Mouse (Mus musculus) heart, adult 2 months (tissue): Measurements from ENCODE around the gene Gm10277. TPM values are rescaled to one million over a fixed set of nuclear protein-coding genes. Genes with fewer than 3 reads are reported as not detected.

ENCODE experiments used
- DNase-seq, 2 experiments: peaks; one replicate each; pipeline ENCODE4 v3.0.0; 2021
- H3K27ac ChIP-seq: fragments of 200-600 bp; 2 replicates; pipeline ENCODE4 v1.8.1; 2022
- H3K27me3 ChIP-seq: fragments of 200-500 bp; 2 replicates; pipeline ENCODE4 v1.6.1; 2012; ENCODE audit warnings: mild to moderate bottlenecking, low read length, inconsistent platforms, mixed read lengths; ENCODE audit not compliant: control insufficient read depth, insufficient read depth
- H3K36me3 ChIP-seq: fragments of 200-500 bp; 2 replicates; pipeline ENCODE4 v1.6.1; 2012; ENCODE audit warnings: low read length, inconsistent platforms; ENCODE audit not compliant: control insufficient read depth, insufficient read depth
- H3K4me1 ChIP-seq: fragments of 200-500 bp; 2 replicates; pipeline ENCODE4 v1.6.1; 2011; ENCODE audit warnings: low read length; ENCODE audit not compliant: control insufficient read depth, insufficient read depth
- H3K4me3 ChIP-seq: fragments of 200-600 bp; 2 replicates; pipeline ENCODE4 v1.8.1; 2022
- H3K79me2 ChIP-seq: fragments of 200-500 bp; replicated peaks from 2 replicates; pipeline ENCODE4 v1.6.1; 2012; ENCODE audit warnings: mild to moderate bottlenecking, inconsistent platforms, low read length, moderate library complexity, mixed read lengths; ENCODE audit not compliant: control insufficient read depth, insufficient read depth
- H3K9ac ChIP-seq: fragments of 200-500 bp; 2 replicates; pipeline ENCODE4 v1.6.1; 2012; ENCODE audit warnings: low read depth, mild to moderate bottlenecking, control low read depth, inconsistent platforms, low read length, mixed read lengths
- CTCF ChIP-seq: fragments of 200-600 bp; IDR thresholded peaks from 2 replicates; pipeline ENCODE4 v1.8.1; 2022; ENCODE audit warnings: antibody characterized with exemption, mild to moderate bottlenecking, moderate library complexity
- EP300 ChIP-seq: fragments of 200-500 bp; IDR thresholded peaks from 2 replicates; pipeline ENCODE4 v1.6.1; 2011; ENCODE audit warnings: low read depth, low read length, control low read depth; ENCODE audit not compliant: insufficient read depth
- POLR2A ChIP-seq: fragments of 200-500 bp; IDR thresholded peaks from 2 replicates; pipeline ENCODE4 v1.6.1; 2011; ENCODE audit warnings: mild to moderate bottlenecking, low read depth, low read length, control low read depth; ENCODE audit not compliant: insufficient read depth
- WGBS: fragments of 180-500 bp; shearing (Covaris S2); methylation state at CpG from one replicate; pipeline ENCODE4 v1.1.7; 2018; 5-methylcytosine and 5-hydroxymethylcytosine counted together
- intact Hi-C: fragments of 180-260 bp; cut with DNase I; formaldehyde crosslinking; loops from one replicate; pipeline ENCODE4 v1.15.1; 2025
- long read RNA-seq: library from polyadenylated mRNA; stranded (forward); transcript quantifications from one replicate; pipeline ENCODE4 v2.0.0, GENCODE M21; 2021
- polyA plus RNA-seq: library from polyadenylated mRNA; depleted of rRNA; stranded (reverse); fragments of >200 nt; gene quantifications from 2 replicates; pipeline ENCODE4 v1.2.3, GENCODE M21; 2012; rRNA removed
- total RNA-seq, 2 experiments: library from RNA; stranded (reverse); gene quantifications; 2 replicates each; pipeline ENCODE4 v1.2.3; 2021

Gm10277 gene
- total RNA-seq (not detected), polyA plus RNA-seq (not detected in 2 replicates)
- long read RNA-seq, result 0 reads

DNA sequence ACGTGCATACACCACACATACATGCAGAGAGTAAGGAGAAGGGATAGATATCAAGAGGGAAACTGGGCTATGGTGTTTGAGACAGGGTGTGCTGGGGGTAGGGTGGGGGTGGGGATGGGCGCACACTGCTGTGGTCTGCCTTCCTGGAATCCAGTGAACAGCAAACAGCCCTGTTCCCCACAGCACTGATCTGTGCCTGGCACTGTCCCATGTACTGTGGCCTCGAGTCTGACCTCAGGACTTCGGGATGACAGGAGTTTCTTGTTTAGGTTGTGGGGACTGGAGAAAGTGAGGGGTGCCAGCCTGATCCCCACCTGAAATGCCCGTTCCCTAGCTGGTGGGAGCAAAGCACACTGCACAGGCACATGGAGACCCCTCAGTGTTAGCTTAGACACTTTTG, at the start of gene Gm10277:
Gene Gm10277 (minus strand): TSS at position 41 of the 400 bp plus-strand sequence.
- no peak within 1 kb of the TSS for H3K9ac ChIP-seq
- H3K4me3 ChIP-seq, result no peak within 1 kb of the TSS
- intact Hi-C loops, result no loop called here
- H3K27me3 ChIP-seq, result no peaks in the 10 kb centered on the region
- peaks cover 42% of the 10 kb centered on the region for H3K4me1 ChIP-seq
- H3K36me3 ChIP-seq, result peaks cover 6% of the 10 kb centered on the region
- DNase-seq, result no peak
- H3K27ac ChIP-seq, result peak within 1 kb of the TSS; percentile 81
- 79% methylated on average over 5 of the region's 5 CpGs for WGBS
- H3K79me2 ChIP-seq, result no peaks in the 10 kb centered on the region
- TF ChIP-seq CTCF, result no peak
- TF ChIP-seq POLR2A, result no peak
- TF ChIP-seq EP300, result no peak

DNA sequence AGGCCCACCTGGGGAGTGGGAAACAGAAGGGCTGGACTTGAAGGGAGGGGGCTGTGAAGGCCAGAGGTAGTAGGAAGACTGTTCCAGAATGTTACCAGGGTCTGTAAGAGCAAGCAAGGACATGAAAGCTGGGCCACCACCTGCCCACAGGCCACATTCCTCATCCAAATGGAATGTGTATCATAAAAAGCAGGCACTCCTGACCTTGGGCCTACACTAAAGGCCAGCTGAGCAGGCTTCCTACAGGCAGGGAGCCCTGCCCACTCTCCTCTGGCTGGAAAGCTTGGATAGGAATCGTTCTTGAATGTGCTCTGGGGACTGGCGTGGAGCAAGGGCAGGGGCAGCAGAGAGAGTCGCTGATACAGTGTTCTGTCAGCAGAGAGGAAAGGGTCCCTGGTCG, 49.2 kb upstream of the Gm10277 start:
- peak in 1 of 2 experiments; percentile 24 for DNase-seq
- Histone ChIP-seq H3K4me3 (no peak overlapping the region), H3K27me3 (no peaks in the 10 kb centered on the region), H3K4me1 (no peaks in the 10 kb centered on the region), H3K27ac (no peak overlapping the region), H3K79me2 (no peaks in the 10 kb centered on the region), H3K9ac (no peak overlapping the region), H3K36me3 (no peaks in the 10 kb centered on the region)
- intact Hi-C loops, result no loop called here
- TF ChIP-seq EP300 (no peak), POLR2A (no peak), CTCF (no peak)
- WGBS, result 38% methylated on average over 4 of the region's 4 CpGs

DNA sequence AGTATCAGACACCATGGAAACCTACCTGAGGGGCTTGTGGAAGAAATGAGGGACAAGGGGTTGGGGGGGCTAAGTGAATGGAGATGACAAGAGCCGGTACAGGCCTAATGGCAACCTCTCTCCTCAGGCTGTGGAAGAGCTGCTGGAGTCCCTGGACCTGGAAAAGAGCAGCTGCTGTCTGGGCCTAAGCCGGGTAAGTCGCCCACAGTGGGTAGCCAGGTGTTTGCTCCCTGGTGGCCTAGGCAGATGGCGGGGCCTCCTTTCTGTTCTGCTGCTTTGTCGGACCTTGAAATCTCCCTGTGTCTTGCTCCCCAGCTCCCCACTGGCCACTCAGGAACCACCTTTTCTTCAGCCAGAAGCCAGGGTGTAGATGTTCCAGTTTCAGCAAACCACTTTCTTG, 48.7 kb upstream of the Gm10277 start:
- 74% methylated on average over 5 of the region's 5 CpGs for WGBS
- Histone ChIP-seq H3K79me2 (no peaks in the 10 kb centered on the region), H3K9ac (no peak overlapping the region), H3K4me3 (no peak overlapping the region), H3K27me3 (no peaks in the 10 kb centered on the region), H3K36me3 (no peaks in the 10 kb centered on the region), H3K4me1 (no peaks in the 10 kb centered on the region), H3K27ac (no peak overlapping the region)
- no peak for DNase-seq
- TF ChIP-seq CTCF (no peak), EP300 (no peak), POLR2A (no peak)
- intact Hi-C loops, result no loop called here

GRCm38 (mm10) chr11:77835109-77835508, 47.6 kb upstream of the Gm10277 start:
- Histone ChIP-seq H3K36me3 (no peaks in the 10 kb centered on the region), H3K9ac (no peak overlapping the region), H3K27ac (no peak overlapping the region), H3K27me3 (no peaks in the 10 kb centered on the region), H3K4me3 (no peak overlapping the region), H3K79me2 (no peaks in the 10 kb centered on the region), H3K4me1 (no peaks in the 10 kb centered on the region)
- intact Hi-C loops, result no loop called here
- WGBS, result 87% methylated on average over 3 of the region's 3 CpGs
- TF ChIP-seq POLR2A, result no peak
- no peak for TF ChIP-seq EP300
- peak; percentile 53 for TF ChIP-seq CTCF
- DNase-seq, result no peak

- 52% methylated on average over 4 of the region's 4 CpGs for WGBS
- Histone ChIP-seq H3K27ac (no peak overlapping the region), H3K79me2 (no peaks in the 10 kb centered on the region), H3K4me3 (no peak overlapping the region), H3K27me3 (no peaks in the 10 kb centered on the region), H3K9ac (no peak overlapping the region), H3K4me1 (no peaks in the 10 kb centered on the region), H3K36me3 (no peaks in the 10 kb centered on the region)
- no peak for DNase-seq
- intact Hi-C loops, result loop anchor here (5.0 kb wide), 1 partner anchor 35 kb away; no protein-coding TSS in a partner anchor
- TF ChIP-seq CTCF (no peak), POLR2A (no peak), EP300 (no peak)
These were observed 45.0 kb upstream of the Gm10277 start for GRCm38 (mm10) chr11:77832541-77832940.

- no peaks in the 10 kb centered on the region; the same call in 1 of the 2 replicates for H3K4me1 ChIP-seq
- H3K4me3 ChIP-seq, result no peak overlapping the region
- H3K79me2 ChIP-seq, result no peaks in the 10 kb centered on the region
- DNase-seq, result no peak
- no peak for TF ChIP-seq CTCF
- TF ChIP-seq POLR2A, result no peak
- no peak for TF ChIP-seq EP300
- H3K27me3 ChIP-seq, result no peaks in the 10 kb centered on the region
- no peaks in the 10 kb centered on the region for H3K36me3 ChIP-seq
- intact Hi-C loops, result loop anchor here (5.0 kb wide), 1 partner anchor 36 kb away; no protein-coding TSS in a partner anchor
- WGBS, result 71% methylated on average over 7 of the region's 7 CpGs
- no peak overlapping the region for H3K9ac ChIP-seq
- H3K27ac ChIP-seq, result no peak overlapping the region
These were observed 43.3 kb upstream of the Gm10277 start for GRCm38 (mm10) chr11:77830875-77831274.
